Mouse (Mus musculus) liver, embryonic 14.5 days (tissue): ENCODE data around the gene Dpp6. TPM values are rescaled to one million over a fixed set of nuclear protein-coding genes. Genes with fewer than 3 reads are reported as not detected.

Source experiments
- ATAC-seq: fragments of 200-750 bp; cut with Nextera tagmentation; 2 replicates; pipeline ENCODE4 v1.8.0; 2017; ENCODE audit warnings: moderate number of reproducible peaks, mild to moderate bottlenecking, moderate library complexity; ENCODE audit not compliant: insufficient read depth
- DNase-seq, 3 experiments: peaks; one replicate each; pipeline ENCODE4 v3.0.0-alpha.2; 2012 to 2013; ENCODE audit warnings: low read depth in 3 of 3, low spot score in 3 of 3
- H3K27ac ChIP-seq: fragments of 300-500 bp; sonication (generic); 2 replicates; pipeline ENCODE4 v1.5.1; 2014; ENCODE audit warnings: moderate library complexity, mild to moderate bottlenecking, control low read depth, inconsistent platforms
- H3K27me3 ChIP-seq: fragments of 300-500 bp; sonication (generic); 2 replicates; pipeline ENCODE4 v1.6.1; 2014; ENCODE audit warnings: mild to moderate bottlenecking, low read length, moderate library complexity; ENCODE audit not compliant: control insufficient read depth, insufficient read depth
- H3K36me3 ChIP-seq: fragments of 300-500 bp; sonication (generic); replicated peaks from 2 replicates; pipeline ENCODE4 v1.6.1; 2014; ENCODE audit warnings: low read depth; ENCODE audit not compliant: control insufficient read depth, insufficient read depth
- H3K4me1 ChIP-seq, 2 experiments: fragments of 200-500 bp in 1 of 2; fragments of 300-500 bp in 1 of 2; sonication (generic) in 1 of 2; replicated peaks; 2 replicates each; pipeline ENCODE4 v1.6.1; 2012 to 2014; ENCODE audit warnings: antibody characterized with exemption in 1 of 2, inconsistent platforms in 1 of 2, low read length in 1 of 2; ENCODE audit not compliant: control insufficient read depth in 2 of 2, insufficient read depth in 2 of 2
- H3K4me2 ChIP-seq: fragments of 300-500 bp; sonication (generic); 2 replicates; pipeline ENCODE4 v1.6.1; 2014; ENCODE audit warnings: low read depth, mild to moderate bottlenecking, control low read depth, moderate library complexity
- H3K4me3 ChIP-seq, 2 experiments: fragments of 200-500 bp in 1 of 2; fragments of 300-500 bp in 1 of 2; sonication (generic) in 1 of 2; 2 replicates each; pipeline ENCODE4 v1.5.1; 2012 to 2014; ENCODE audit warnings: low read depth in 2 of 2, low read length in 2 of 2, mild to moderate bottlenecking in 2 of 2, control low read depth in 1 of 2, inconsistent platforms in 1 of 2, moderate library complexity in 1 of 2; ENCODE audit not compliant: insufficient read depth in 1 of 2
- H3K9ac ChIP-seq: fragments of 300-500 bp; sonication (generic); replicated peaks from 2 replicates; pipeline ENCODE4 v1.6.1; 2014; ENCODE audit warnings: mild to moderate bottlenecking, control low read depth, moderate library complexity
- H3K9me3 ChIP-seq: fragments of 300-500 bp; sonication (generic); 2 replicates; pipeline ENCODE4 v1.6.1; 2016; ENCODE audit warnings: low read length, mixed read lengths; ENCODE audit not compliant: control insufficient read depth
- CTCF ChIP-seq: IDR thresholded peaks from 2 replicates; pipeline ENCODE4 v1.5.1; 2016; ENCODE audit warnings: antibody characterized with exemption, low read depth, control low read depth
- EP300 ChIP-seq: IDR thresholded peaks from 2 replicates; pipeline ENCODE4 v1.6.1; 2016; ENCODE audit warnings: antibody characterized with exemption, low read depth
- WGBS: fragments of 180-500 bp; shearing (Covaris S2); extraction: QIAGEN DNeasy Blood & Tissue Kit; methylation state at CpG from one replicate; pipeline ENCODE4 v1.1.7; 2014; ENCODE audit not compliant: insufficient replicate concordance; 5-methylcytosine and 5-hydroxymethylcytosine counted together
- polyA plus RNA-seq, 2 experiments: library from polyadenylated mRNA; depleted of rRNA in 1 of 2; stranded (reverse) in 1 of 2; unstranded in 1 of 2; fragments of >200 nt; fragmentation: Nextera tagmentation in 1 of 2; extraction: Ambion mirVana in 1 of 2; gene quantifications; 2 replicates each; pipeline versions ENCODE4 v1.2.1 to v1.2.3; 2012 to 2014

Gene Dpp6
- polyA plus RNA-seq, 2 experiments, result 0.30 to 0.48 TPM

DNA sequence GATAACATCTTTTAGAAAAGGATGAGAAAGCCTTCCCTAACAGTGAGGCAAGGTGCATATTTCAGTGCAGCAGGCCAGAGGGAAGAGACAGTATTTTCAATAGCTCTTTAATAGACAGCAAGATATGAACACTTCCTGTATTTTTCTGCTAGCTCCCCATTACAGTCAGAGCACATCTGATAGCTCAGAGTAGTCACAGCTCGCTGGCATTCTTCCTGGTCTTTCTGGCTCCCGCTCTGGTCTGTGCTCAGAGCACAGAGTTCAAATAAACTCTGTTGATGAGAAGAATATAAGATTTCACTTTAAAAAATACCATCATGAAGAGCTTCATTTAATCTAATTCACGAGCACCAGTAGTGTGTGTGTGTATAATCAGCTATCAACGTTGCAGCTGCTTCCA, 249.8 kb downstream of the Dpp6 start:
- 34% methylated on average over 4 of the region's 4 CpGs for WGBS
- no peak overlapping the region for H3K27ac ChIP-seq
- no peaks in the 10 kb centered on the region for H3K36me3 ChIP-seq
- H3K4me3 ChIP-seq, result no peak overlapping the region
- no peaks in the 10 kb centered on the region for H3K4me1 ChIP-seq
- TF ChIP-seq EP300 (no peak), CTCF (no peak)
- H3K4me2 ChIP-seq, result no peak overlapping the region
- no peaks in the 10 kb centered on the region for H3K27me3 ChIP-seq
- H3K9me3 ChIP-seq, result no peaks in the 10 kb centered on the region
- no peak for DNase-seq
- H3K9ac ChIP-seq, result no peak overlapping the region
- no peak for ATAC-seq

GRCm38 (mm10) chr5:27075131-27075591, 258.2 kb downstream of the Dpp6 start:
- TF ChIP-seq CTCF, result peak; percentile 62
- TF ChIP-seq EP300, result no peak
- no peak overlapping the region for H3K9ac ChIP-seq
- no peaks in the 10 kb centered on the region for H3K4me1 ChIP-seq
- DNase-seq (no peak), ATAC-seq (no peak)
- 18% methylated on average over 8 of the region's 8 CpGs for WGBS
- H3K4me3 ChIP-seq, result no peak overlapping the region
- H3K27ac ChIP-seq, result no peak overlapping the region
- no peaks in the 10 kb centered on the region for H3K9me3 ChIP-seq
- H3K36me3 ChIP-seq, result no peaks in the 10 kb centered on the region
- H3K4me2 ChIP-seq, result no peak overlapping the region
- H3K27me3 ChIP-seq, result no peaks in the 10 kb centered on the region

DNA sequence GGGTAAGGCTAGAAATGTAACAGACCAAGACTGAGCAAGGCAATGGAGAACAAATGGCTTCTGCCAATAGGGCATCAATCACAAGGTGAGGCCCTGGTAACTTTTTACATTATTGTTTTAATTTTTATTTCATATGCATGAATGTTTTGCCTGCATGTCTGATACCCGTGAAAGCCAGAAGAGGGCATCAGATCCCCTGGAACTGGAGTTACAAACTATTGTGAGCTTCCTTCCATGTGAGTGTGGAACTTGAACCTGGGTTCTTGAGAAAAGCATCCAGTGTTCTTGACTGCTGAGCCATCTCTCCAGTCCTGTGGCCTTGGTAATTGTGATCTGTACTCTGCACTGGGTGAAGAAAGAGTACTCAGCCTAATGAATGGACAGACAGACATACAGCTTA, 259.0 kb downstream of the Dpp6 start:
- ATAC-seq (no peak), DNase-seq (no peak)
- Histone ChIP-seq H3K36me3 (no peaks in the 10 kb centered on the region), H3K27me3 (no peaks in the 10 kb centered on the region), H3K4me2 (no peak overlapping the region), H3K9me3 (no peaks in the 10 kb centered on the region), H3K9ac (no peak overlapping the region), H3K4me1 (no peaks in the 10 kb centered on the region), H3K4me3 (no peak overlapping the region), H3K27ac (no peak overlapping the region)
- TF ChIP-seq EP300 (no peak), CTCF (no peak)
- 24% methylated on average over 1 of the region's 1 CpGs for WGBS

DNA sequence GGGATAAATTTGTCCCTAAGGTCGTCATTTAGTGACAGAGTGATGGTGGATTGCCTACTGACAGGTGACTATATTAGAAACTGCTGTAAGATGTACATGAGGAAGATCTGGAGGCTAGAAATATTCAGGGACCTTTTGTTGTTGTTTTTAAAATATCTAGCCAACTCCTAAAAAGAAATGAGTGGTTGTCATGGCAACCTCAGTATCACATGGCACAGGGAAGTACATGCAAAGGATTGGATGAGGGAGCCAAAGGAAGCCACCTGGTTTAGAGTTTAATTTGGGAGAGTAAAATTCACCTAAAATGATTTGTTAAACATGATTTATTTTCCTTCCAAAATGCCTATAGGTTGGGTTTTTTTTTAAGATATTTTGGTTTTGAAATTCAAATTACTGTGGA, 260.8 kb downstream of the Dpp6 start:
- Histone ChIP-seq H3K4me1 (no peaks in the 10 kb centered on the region), H3K9ac (no peak overlapping the region), H3K4me3 (no peak overlapping the region), H3K27ac (no peak overlapping the region), H3K27me3 (no peaks in the 10 kb centered on the region), H3K9me3 (no peaks in the 10 kb centered on the region), H3K4me2 (no peak overlapping the region), H3K36me3 (no peaks in the 10 kb centered on the region)
- TF ChIP-seq EP300 (no peak), CTCF (no peak)
- no peak for ATAC-seq
- DNase-seq, result no peak
- WGBS, result 24% methylated on average over 1 of the region's 1 CpGs

DNA sequence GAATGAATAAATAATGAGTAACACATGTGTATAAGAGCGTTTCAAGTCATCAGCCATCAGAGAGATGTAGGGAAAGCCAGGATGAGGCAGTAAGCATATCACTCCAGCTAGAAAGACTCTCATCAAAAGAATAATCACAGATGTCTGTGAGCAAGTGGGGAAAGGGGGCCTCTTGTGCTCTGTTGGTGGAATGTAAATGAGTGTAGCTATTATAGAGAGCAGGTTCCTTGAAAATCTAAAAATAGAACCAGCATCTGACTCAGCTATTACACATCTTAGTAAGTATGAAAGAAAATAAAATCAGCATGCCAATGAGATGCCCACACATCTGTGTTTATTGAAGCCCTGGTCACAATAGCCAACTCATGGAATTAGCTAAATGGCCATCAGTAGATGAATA, 264.3 kb downstream of the Dpp6 start:
- no peak overlapping the region for H3K9ac ChIP-seq
- no peaks in the 10 kb centered on the region for H3K27me3 ChIP-seq
- 41% methylated on average over 1 of the region's 1 CpGs for WGBS
- no peak for ATAC-seq
- H3K4me2 ChIP-seq, result no peak overlapping the region
- DNase-seq, result no peak
- no peaks in the 10 kb centered on the region for H3K4me1 ChIP-seq
- no peak overlapping the region for H3K4me3 ChIP-seq
- H3K9me3 ChIP-seq, result no peaks in the 10 kb centered on the region
- no peak overlapping the region for H3K27ac ChIP-seq
- no peaks in the 10 kb centered on the region for H3K36me3 ChIP-seq
- TF ChIP-seq CTCF, result no peak
- TF ChIP-seq EP300, result no peak
